Mouse (Mus musculus): ENCODE data around the gene Rbm38.

Gene Rbm38

GRCm38 (mm10) chr2:172999630-173000284, 20.5 kb upstream of the Rbm38 start, which contains the start of gene Rae1:
Gene Rae1, plus strand, starts transcription at chr2:173000117.
- POLR2A ChIA-PET: interaction anchor here in 2 of 4 experiments (0.6 to 10.2 kb wide), 6 partner anchors 10 to 241 kb away, joined by 4 to 131 read pairs (median 6); partner anchors contain the start of gene Rbm38 (in 2 of the 2)
- CTCF ChIA-PET: interaction anchor here in 2 of 4 experiments (0.6 to 1.0 kb wide), 3 partner anchors 90 to 231 kb away, joined by 3 to 10 read pairs (median 7); no protein-coding TSS in a partner anchor

- POLR2A ChIA-PET: interaction anchor here in 2 of 4 experiments (0.8 to 10.2 kb wide), 7 partner anchors 9 to 327 kb away, joined by 3 to 131 read pairs (median 4); partner anchors contain the start of gene Rbm38 (in 2 of the 2)
Measured at GRCm38 (mm10) chr2:173000285-173000652, 20.0 kb upstream of the Rbm38 start.

GRCm38 (mm10) chr2:173000921-173001320, 19.4 kb upstream of the Rbm38 start:
- CTCF ChIA-PET: no interaction called here
- POLR2A ChIA-PET: interaction anchor here in 2 of 4 experiments (0.8 to 10.2 kb wide), 7 partner anchors 9 to 328 kb away, joined by 3 to 131 read pairs (median 4); partner anchors contain the start of gene Rbm38 (in 2 of the 2)

More at GRCm38 (mm10) chr2:173000285-173000652, 20.0 kb upstream of the Rbm38 start:
- CTCF ChIA-PET: interaction anchor here in 1 of 4 experiments (0.6 kb wide), 1 partner anchor 231 kb away, joined by 10 read pairs; no protein-coding TSS in a partner anchor

- POLR2A ChIA-PET: interaction anchor here in 2 of 4 experiments (0.6 to 10.2 kb wide), 13 partner anchors 9 to 132 kb away, joined by 3 to 131 read pairs (median 4); partner anchors contain the start of gene Rbm38 (in 2 of the 2)
Measured at GRCm38 (mm10) chr2:173003737-173004136, 16.6 kb upstream of the Rbm38 start.

GRCm38 (mm10) chr2:173010220-173010717, 10.0 kb upstream of the Rbm38 start:
- ChIA-PET POLR2A (interaction anchor here in 3 of 4 experiments (1.0 to 23.3 kb wide), 10 partner anchors 9 to 139 kb away, joined by 3 to 593 read pairs (median 4); partner anchors contain the start of gene Rbm38 (in 2 of the 3)), CTCF (interaction anchor here in 2 of 4 experiments (0.6 to 1.6 kb wide), 3 partner anchors 8 to 180 kb away, joined by 3 to 4 read pairs (median 3); no protein-coding TSS in a partner anchor)

More at GRCm38 (mm10) chr2:173003737-173004136, 16.6 kb upstream of the Rbm38 start:
- CTCF ChIA-PET: interaction anchor here in 2 of 4 experiments (1.4 to 2.0 kb wide), 3 partner anchors 77 to 86 kb away, joined by 4 to 6 read pairs (median 5); no protein-coding TSS in a partner anchor

- POLR2A ChIA-PET: interaction anchor here in 3 of 4 experiments (0.7 to 23.3 kb wide), 13 partner anchors 8 to 140 kb away, joined by 3 to 593 read pairs (median 5); partner anchors contain the start of genes Rbm38 (in 3 of the 3) and Rae1 (in 1 of the 3)
- CTCF ChIA-PET: interaction anchor here in 2 of 4 experiments (0.6 to 1.6 kb wide), 2 partner anchors 78 to 86 kb away, joined by 3 read pairs; no protein-coding TSS in a partner anchor
Measured at GRCm38 (mm10) chr2:173011440-173011839, 8.9 kb upstream of the Rbm38 start.

GRCm38 (mm10) chr2:173014741-173015287, 5.5 kb upstream of the Rbm38 start:
- ChIA-PET POLR2A (interaction anchor here in 3 of 4 experiments (0.6 to 23.3 kb wide), 13 partner anchors 9 to 144 kb away, joined by 3 to 593 read pairs (median 4); partner anchors contain the start of genes Rae1 (in 1 of the 3) and Rbm38 (in 1 of the 3)), CTCF (interaction anchor here in 2 of 4 experiments (0.6 to 1.4 kb wide), 2 partner anchors 145 to 237 kb away, joined by 3 to 12 read pairs; no protein-coding TSS in a partner anchor)

- ChIA-PET CTCF (interaction anchor here in 2 of 4 experiments (1.0 to 1.4 kb wide), 4 partner anchors 9 to 72 kb away, joined by 3 to 4 read pairs (median 3); no protein-coding TSS in a partner anchor), POLR2A (interaction anchor here in 2 of 4 experiments (1.0 to 35.9 kb wide), 12 partner anchors 2 to 68 kb away, joined by 3 to 593 read pairs (median 57); partner anchors contain the start of genes Rae1 (in 2 of the 2) and Rbm38 (in 1 of the 2))
Measured at GRCm38 (mm10) chr2:173017940-173018339, 2.4 kb upstream of the Rbm38 start.

GRCm38 (mm10) chr2:173018618-173019017, 1.7 kb upstream of the Rbm38 start:
- POLR2A ChIA-PET: interaction anchor here in 3 of 4 experiments (0.7 to 35.9 kb wide), 20 partner anchors 1 to 147 kb away, joined by 3 to 593 read pairs (median 6); partner anchors contain the start of genes Rae1 (in 2 of the 3) and Rbm38 (in 1 of the 3)
- CTCF ChIA-PET: interaction anchor here in 2 of 4 experiments (1.0 to 1.4 kb wide), 2 partner anchors 9 to 63 kb away, joined by 3 to 4 read pairs; no protein-coding TSS in a partner anchor

- POLR2A ChIA-PET: interaction anchor here in 3 of 4 experiments (0.5 to 35.9 kb wide), 26 partner anchors 1 to 281 kb away, joined by 3 to 593 read pairs (median 4); partner anchors contain the start of genes Rae1 (in 2 of the 3), Rbm38 (in 1 of the 3) and Spo11 (in 1 of the 3)
- CTCF ChIA-PET: interaction anchor here in 3 of 4 experiments (0.7 to 1.5 kb wide), 6 partner anchors 23 to 283 kb away, joined by 3 to 5 read pairs (median 4); no protein-coding TSS in a partner anchor
Measured at GRCm38 (mm10) chr2:173019322-173019721, 976 bp upstream of the Rbm38 start.

GRCm38 (mm10) chr2:173019790-173020189, 508 bp upstream of the Rbm38 start:
- ChIA-PET CTCF (interaction anchor here in 3 of 4 experiments (0.5 to 1.5 kb wide), 10 partner anchors 24 to 188 kb away, joined by 3 to 5 read pairs (median 4); no protein-coding TSS in a partner anchor), POLR2A (interaction anchor here (0.5 to 35.9 kb wide), 30 partner anchors 0 to 281 kb away, joined by 3 to 593 read pairs (median 4); partner anchors contain the start of genes Rae1 (in 2 of the 4), Rbm38 (in 1 of the 4) and Spo11 (in 1 of the 4))

GRCm38 (mm10) chr2:173021633-173022055, 1.3 kb downstream of the Rbm38 start:
- POLR2A ChIA-PET: interaction anchor here (0.6 to 35.9 kb wide), 53 partner anchors 2 to 1895 kb away, joined by 3 to 593 read pairs (median 4); partner anchors contain the start of genes Rae1 (in 2 of the 4), Bmp7 (in 1 of the 4), Rbm38 (in 1 of the 4) and Spo11 (in 1 of the 4)
- CTCF ChIA-PET: interaction anchor here in 2 of 4 experiments (0.6 to 0.7 kb wide), 5 partner anchors 32 to 533 kb away, joined by 3 to 4 read pairs (median 3); no protein-coding TSS in a partner anchor

- POLR2A ChIA-PET: interaction anchor here in 3 of 4 experiments (0.5 to 35.9 kb wide), 57 partner anchors 2 to 1895 kb away, joined by 3 to 593 read pairs (median 4); partner anchors contain the start of genes Bmp7 (in 2 of the 3), Rae1 (in 2 of the 3), Rbm38 (in 1 of the 3) and Spo11 (in 1 of the 3)
- CTCF ChIA-PET: interaction anchor here in 2 of 4 experiments (0.7 to 1.1 kb wide), 2 partner anchors 67 to 191 kb away, joined by 3 to 4 read pairs; no protein-coding TSS in a partner anchor
Measured at GRCm38 (mm10) chr2:173022056-173022681, 1.9 kb downstream of the Rbm38 start.

- POLR2A ChIA-PET: interaction anchor here in 3 of 4 experiments (0.5 to 35.9 kb wide), 34 partner anchors 3 to 520 kb away, joined by 3 to 593 read pairs (median 5); partner anchors contain the start of genes Rae1 (in 2 of the 3), Bmp7 (in 1 of the 3) and Rbm38 (in 1 of the 3)
Measured at GRCm38 (mm10) chr2:173022813-173023212, 2.5 kb downstream of the Rbm38 start.

GRCm38 (mm10) chr2:173023371-173023851, 3.1 kb downstream of the Rbm38 start:
- ChIA-PET POLR2A (interaction anchor here (0.5 to 35.9 kb wide), 27 partner anchors 3 to 521 kb away, joined by 3 to 593 read pairs (median 6); partner anchors contain the start of genes Rae1 (in 2 of the 4), Bmp7 (in 1 of the 4) and Rbm38 (in 1 of the 4)), CTCF (interaction anchor here in 2 of 4 experiments (0.8 to 1.1 kb wide), 2 partner anchors 66 to 74 kb away, joined by 3 to 4 read pairs; no protein-coding TSS in a partner anchor)

More at GRCm38 (mm10) chr2:173022813-173023212, 2.5 kb downstream of the Rbm38 start:
- CTCF ChIA-PET: interaction anchor here in 2 of 4 experiments (0.8 to 1.1 kb wide), 2 partner anchors 67 to 75 kb away, joined by 3 to 4 read pairs; no protein-coding TSS in a partner anchor
